10 mouse cellular contexts compared by ENCODE assay signal in the genomic region with DNA sequence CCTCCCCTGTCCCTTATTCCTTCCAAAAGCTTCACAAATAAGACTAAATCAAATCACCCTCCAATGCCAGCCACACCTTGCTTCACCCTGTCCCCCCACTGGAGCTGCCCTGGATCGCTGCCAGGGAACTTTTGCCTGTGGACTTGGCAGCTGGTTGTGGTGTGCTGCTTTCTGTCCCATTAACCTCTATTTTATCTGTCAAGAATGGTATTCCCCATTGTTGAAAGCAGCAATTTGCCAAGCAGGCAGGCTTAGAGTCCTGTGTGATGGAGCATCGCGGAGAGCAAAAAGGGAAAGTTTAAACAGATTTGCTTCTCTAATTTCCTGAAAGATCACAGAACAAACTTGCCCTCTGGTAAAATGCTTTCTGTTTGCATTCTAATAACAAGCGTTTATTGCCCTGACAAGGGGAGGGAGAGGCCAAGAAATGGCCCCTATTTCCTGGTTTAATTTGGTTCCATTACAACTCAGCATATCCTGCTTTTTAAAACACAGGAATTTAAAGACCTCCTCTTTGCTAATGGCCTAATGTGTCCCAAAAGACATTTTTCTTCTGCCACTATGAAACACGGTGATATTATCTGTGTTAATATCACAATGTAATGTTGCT.
A peak's percentile ranks its signal among the peaks of the same experiment; 100 is the strongest.
DNase-seq lines count a peak whose midpoint lies in the region; ATAC-seq lines count a peak whose summit lies in the region.
"Had no signal": no experiment of that assay in that cellular context is flagged by ENCODE, and none has a peak within 500 bp of the region (broad histone marks: within the 10 kb centered on the region; RNA-seq: fewer than 3 reads in every experiment).

No protein-coding gene starts in this region.

- H3K4me3 ChIP-seq in kidney, embryonic 16.5 days (ENCODE audit: low read length) = no peak overlapping the region
- H3K4me3 ChIP-seq: left cerebral cortex, adult 2 months; neural tube, embryonic 15.5 days had no signal

- H3K4me1 ChIP-seq in kidney, embryonic 16.5 days (ENCODE audit: insufficient read depth, low read length) = peaks cover 32% of the 10 kb centered on the region

- peak; percentile 25 for DNase-seq in gastrocnemius, postnatal 10 days
- DNase-seq in gastrocnemius, adult 18-20 months (ENCODE audit: low spot score) = no peak
- peak; percentile 54 for DNase-seq in NIH3T3 (ENCODE audit: low read depth)
- DNase-seq in heart, adult 9 months (ENCODE audit: low spot score in 2 of 2) = peak; percentile 54 to 55
- DNase-seq in thymus, postnatal 10 days (ENCODE audit: low spot score in 2 of 2) = no peak
- DNase-seq in right cerebral cortex, adult 18-20 months = no peak
- no peak for DNase-seq in spleen, postnatal 36 days (ENCODE audit: low spot score in 2 of 2)

- H3K9me3 ChIP-seq in kidney, embryonic 16.5 days (ENCODE audit: low read length) = no peaks in the 10 kb centered on the region
- H3K9me3 ChIP-seq: neural tube, embryonic 15.5 days had no signal

- ATAC-seq in kidney, embryonic 16.5 days (ENCODE audit: low FRiP score, low TSS enrichment) = no peak

- peak overlapping the region; percentile 69 for H3K27ac ChIP-seq in kidney, embryonic 16.5 days (ENCODE audit: low read length)
- H3K27ac ChIP-seq: left cerebral cortex, adult 2 months; neural tube, embryonic 15.5 days had no signal

- H3K9ac ChIP-seq in kidney, embryonic 16.5 days (replicated peaks; ENCODE audit: low read length) = no peak overlapping the region
- H3K9ac ChIP-seq: neural tube, embryonic 15.5 days had no signal

- H3K36me3 ChIP-seq in kidney, embryonic 16.5 days (ENCODE audit: insufficient read depth, low read length) = no peaks in the 10 kb centered on the region
- H3K36me3 ChIP-seq: neural tube, embryonic 15.5 days had no signal

- no peaks in the 10 kb centered on the region for H3K27me3 ChIP-seq in kidney, embryonic 16.5 days (ENCODE audit: insufficient read depth, low read length)
- H3K27me3 ChIP-seq: neural tube, embryonic 15.5 days had no signal

- H3K4me2 ChIP-seq in kidney, embryonic 16.5 days (replicated peaks; ENCODE audit: low read depth, low read length) = no peak overlapping the region
- H3K4me2 ChIP-seq: neural tube, embryonic 15.5 days had no signal

- WGBS in kidney, embryonic 16.5 days = 5% methylated on average over 5 of the region's 5 CpGs

Comparison
In these comparisons a context has a peak if more than half of its experiments do, and no peak if none do; other contexts are left out.
1. DNase-seq: peak in gastrocnemius, postnatal 10 days (single experiment), NIH3T3 (single experiment) and heart, adult 9 months (2 of 2); none in gastrocnemius, adult 18-20 months (single experiment), thymus, postnatal 10 days (0 of 2), right cerebral cortex, adult 18-20 months (single experiment) and spleen, postnatal 36 days (0 of 2).